Mouse (Mus musculus): Measurements from ENCODE around the gene Acsm4. TPM values are rescaled to one million over a fixed set of nuclear protein-coding genes. Genes with fewer than 3 reads are reported as not detected.

Acsm4 gene
- total RNA-seq (2012; rRNA removed) = not detected in 2 replicates
- not detected in 2 replicates for total RNA-seq (2014; rRNA removed)
- polyA plus RNA-seq (2012; ENCODE audit: insufficient read length, low read depth) = not detected in 2 replicates

DNA sequence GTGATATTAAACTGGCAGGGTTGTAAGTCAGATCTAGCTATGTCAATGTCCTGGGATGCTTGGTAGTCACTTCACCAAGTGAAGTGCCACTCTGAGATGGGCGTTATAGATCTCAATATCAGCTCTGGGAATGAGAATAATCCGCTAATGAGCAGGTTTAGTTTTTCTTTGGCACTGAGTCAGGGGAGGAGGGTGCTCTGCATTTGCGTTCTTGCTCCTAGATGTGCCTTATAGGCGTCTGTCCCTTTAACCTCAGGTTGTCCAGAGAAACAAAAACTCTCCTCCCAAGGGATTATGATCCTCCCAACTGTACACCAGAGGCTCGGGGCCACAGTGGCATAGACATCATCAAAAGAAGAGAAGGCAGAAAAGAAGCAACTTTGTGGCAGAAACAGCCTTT is at the start of gene Acsm4:
Acsm4 (plus strand) TSS at position 301 of the 400 bp plus-strand sequence.
- dilution Hi-C loops (cut with MboI; ENCODE audit: extremely low pct_ligation_motif_present, extremely low pct_unique_long_range_greater_than_20kb, low sequenced_read_pairs) (no loop called here), in situ Hi-C loops (cut with MboI; ENCODE audit: low pct_ligation_motif_present, low pct_unique_long_range_greater_than_20kb, low sequenced_read_pairs) (no loop called here)
- TF ChIP-seq BHLHE40 (IDR thresholded peaks at IDR 0.05; ENCODE audit: low read depth, low read length) = no peak
- no peak for TF ChIP-seq ZC3H11A (IDR thresholded peaks at IDR 0.05; ENCODE audit: low read depth, low read length)
- no peak for TF ChIP-seq ZNF384 (IDR thresholded peaks at IDR 0.05; ENCODE audit: low read depth, low read length)
- TF ChIP-seq CTCF (conservative IDR thresholded peaks at IDR 0.05 in 1 of 2, IDR thresholded peaks at IDR 0.05 in 1 of 2; ENCODE audit: low read depth in 2 of 2, low read length in 2 of 2) = no peak
- no peak for TF ChIP-seq JUN (IDR thresholded peaks at IDR 0.05; ENCODE audit: insufficient read depth, low read depth, low read length)
- no peak for TF ChIP-seq MXI1 (IDR thresholded peaks at IDR 0.05; ENCODE audit: low read depth, low read length)
- no peak for TF ChIP-seq USF2 (conservative IDR thresholded peaks at IDR 0.05; ENCODE audit: low read depth, low read length)
- TF ChIP-seq CHD1 (IDR thresholded peaks at IDR 0.05; ENCODE audit: low read depth, low read length) = no peak
- TF ChIP-seq MAZ (IDR thresholded peaks at IDR 0.05; ENCODE audit: low read depth, low read length) = no peak
- TF ChIP-seq JUND (conservative IDR thresholded peaks at IDR 0.05; ENCODE audit: low read depth, low read length) = no peak
- no peak for TF ChIP-seq EP300 (IDR thresholded peaks at IDR 0.05; ENCODE audit: low read length)
- TF ChIP-seq ELF1 (IDR thresholded peaks at IDR 0.05; ENCODE audit: low read depth, low read length) = no peak
- TF ChIP-seq RCOR1 (conservative IDR thresholded peaks at IDR 0.05; ENCODE audit: low read depth, low read length) = no peak
- TF ChIP-seq POLR2A (IDR thresholded peaks at IDR 0.05; ENCODE audit: low read depth, low read length) = no peak
- no peak for TF ChIP-seq MAX (IDR thresholded peaks at IDR 0.05; ENCODE audit: low read length)
- DNase-seq (ENCODE audit: extremely low read depth) = no peak
- peaks cover 4% of the 10 kb centered on the region for H3K27me3 ChIP-seq (replicated peaks)
- H3K4me2 ChIP-seq (ENCODE audit: insufficient read depth, low read depth, poor library complexity, severe bottlenecking) = no peak within 1 kb of the TSS
- peaks cover 0 to 7% of the 10 kb centered on the region in 2 experiments; a peak in 2 of 4 replicates for H3K4me1 ChIP-seq (ENCODE audit: control insufficient read depth in 1 of 2, insufficient read depth in 2 of 2)
- H3K4me3 ChIP-seq (replicated peaks in 1 of 3; ENCODE audit: low read depth in 2 of 3, low read length in 2 of 3, poor library complexity in 1 of 3) = no peak within 1 kb of the TSS
- no peaks in the 10 kb centered on the region for H3K79me2 ChIP-seq (replicated peaks; ENCODE audit: control insufficient read depth, extremely low read depth, insufficient read depth, poor library complexity, severe bottlenecking)
- no peak within 1 kb of the TSS for H3K27ac ChIP-seq (ENCODE audit: insufficient read depth, low read depth)
- no peak within 1 kb of the TSS for H3K9ac ChIP-seq (ENCODE audit: insufficient read depth, low read depth)
- no peaks in the 10 kb centered on the region for H3K36me3 ChIP-seq (replicated peaks in 1 of 2; ENCODE audit: control insufficient read depth in 1 of 2, insufficient read depth in 1 of 2, low read length in 1 of 2)
- H3K9me3 ChIP-seq (replicated peaks; ENCODE audit: low read length) = no peaks in the 10 kb centered on the region

- Histone ChIP-seq H3K4me3 (replicated peaks in 1 of 3; ENCODE audit: low read depth in 2 of 3, low read length in 2 of 3, poor library complexity in 1 of 3) (no peak overlapping the region), H3K27me3 (replicated peaks) (no peaks in the 10 kb centered on the region)
- dilution Hi-C loops (cut with MboI; ENCODE audit: extremely low pct_ligation_motif_present, extremely low pct_unique_long_range_greater_than_20kb, low sequenced_read_pairs) = no loop called here
These were observed 47.5 kb upstream of the Acsm4 start for GRCm38 (mm10) chr7:119642307-119642706.

More at GRCm38 (mm10) chr7:119642307-119642706, 47.5 kb upstream of the Acsm4 start:
- peak; percentile 16 for DNase-seq (ENCODE audit: extremely low read depth)
- Histone ChIP-seq H3K36me3 (replicated peaks in 1 of 2; ENCODE audit: control insufficient read depth in 1 of 2, insufficient read depth in 1 of 2, low read length in 1 of 2) (no peaks in the 10 kb centered on the region), H3K9ac (ENCODE audit: insufficient read depth, low read depth) (no peak overlapping the region; the same call in 1 of the 2 replicates), H3K4me1 (ENCODE audit: control insufficient read depth in 1 of 2, insufficient read depth in 2 of 2) (peaks cover 3 to 22% of the 10 kb centered on the region in 2 experiments; a peak in 3 of 4 replicates), H3K4me2 (ENCODE audit: insufficient read depth, low read depth, poor library complexity, severe bottlenecking) (no peak overlapping the region), H3K9me3 (replicated peaks; ENCODE audit: low read length) (no peaks in the 10 kb centered on the region), H3K27ac (ENCODE audit: insufficient read depth, low read depth) (no peak overlapping the region), H3K79me2 (replicated peaks; ENCODE audit: control insufficient read depth, extremely low read depth, insufficient read depth, poor library complexity, severe bottlenecking) (no peaks in the 10 kb centered on the region)
- no peak for TF ChIP-seq NRF1 (IDR thresholded peaks at IDR 0.05; ENCODE audit: low read depth, low read length)
- peak; percentile 23; the same call in 1 of the 2 replicates for TF ChIP-seq EP300 (IDR thresholded peaks at IDR 0.05; ENCODE audit: low read length)
- in situ Hi-C loops (cut with MboI; ENCODE audit: low pct_ligation_motif_present, low pct_unique_long_range_greater_than_20kb, low sequenced_read_pairs) = no loop called here
